Mouse (Mus musculus) heart, embryonic 15.5 days (tissue): ENCODE measurements around the gene Prrc2a. TPM values are rescaled to one million over a fixed set of nuclear protein-coding genes. Genes with fewer than 3 reads are reported as not detected.

Experiments
- ATAC-seq: fragments of 200-750 bp; cut with Nextera tagmentation; replicated peaks from 2 replicates; pipeline ENCODE4 v1.8.0; 2017; ENCODE audit warnings: low read depth, moderate TSS enrichment; ENCODE audit not compliant: insufficient number of reproducible peaks, insufficient read depth, low FRiP score
- H3K27ac ChIP-seq: fragments of 300-500 bp; sonication (generic); 2 replicates; pipeline ENCODE4 v1.5.1; 2015; ENCODE audit warnings: mild to moderate bottlenecking, inconsistent platforms
- H3K27me3 ChIP-seq: fragments of 300-500 bp; sonication (generic); 2 replicates; pipeline ENCODE4 v1.6.1; 2015; ENCODE audit warnings: inconsistent platforms
- H3K36me3 ChIP-seq: fragments of 300-500 bp; sonication (generic); 2 replicates; pipeline ENCODE4 v1.6.1; 2015; ENCODE audit warnings: mild to moderate bottlenecking, inconsistent platforms
- H3K4me1 ChIP-seq: fragments of 300-500 bp; sonication (generic); replicated peaks from 2 replicates; pipeline ENCODE4 v1.6.1; 2015; ENCODE audit warnings: inconsistent platforms
- H3K4me2 ChIP-seq: fragments of 300-500 bp; sonication (generic); 2 replicates; pipeline ENCODE4 v1.6.1; 2015; ENCODE audit warnings: inconsistent platforms, mild to moderate bottlenecking, moderate library complexity
- H3K4me3 ChIP-seq: fragments of 300-500 bp; sonication (generic); 2 replicates; pipeline ENCODE4 v1.5.1; 2015; ENCODE audit warnings: mild to moderate bottlenecking, inconsistent platforms
- H3K9ac ChIP-seq: fragments of 300-500 bp; sonication (generic); 2 replicates; pipeline ENCODE4 v1.6.1; 2015; ENCODE audit warnings: mild to moderate bottlenecking, inconsistent platforms
- H3K9me3 ChIP-seq: fragments of 300-500 bp; sonication (generic); replicated peaks from 2 replicates; pipeline ENCODE4 v1.6.1; 2016; ENCODE audit warnings: inconsistent platforms
- WGBS: fragments of 180-500 bp; shearing (Covaris S2); methylation state at CpG from one replicate; pipeline ENCODE4 v1.1.7; 2015; ENCODE audit warnings: mixed read lengths; 5-methylcytosine and 5-hydroxymethylcytosine counted together
- polyA plus RNA-seq: library from polyadenylated mRNA; unstranded; fragments of >200 nt; fragmentation: Nextera tagmentation; extraction: Ambion mirVana; gene quantifications from 2 replicates; pipeline ENCODE4 v1.2.1, GENCODE M21; 2015

Prrc2a gene
- polyA plus RNA-seq, 1 experiment from 2014 or later, result 95.1 TPM

- H3K9ac ChIP-seq, result no peak overlapping the region
- H3K9me3 ChIP-seq, result no peaks in the 10 kb centered on the region
- no peaks in the 10 kb centered on the region for H3K27me3 ChIP-seq
- no peak overlapping the region for H3K4me3 ChIP-seq
- no peak overlapping the region for H3K27ac ChIP-seq
- H3K4me2 ChIP-seq, result no peak overlapping the region
- H3K4me1 ChIP-seq, result peaks cover 20% of the 10 kb centered on the region
- H3K36me3 ChIP-seq, result peaks cover 71% of the 10 kb centered on the region
- ATAC-seq, result no peak
- 84% methylated on average over 7 of the region's 7 CpGs for WGBS
These were observed 5.1 kb downstream of the Prrc2a start for GRCm38 (mm10) chr17:35159638-35160037.

GRCm38 (mm10) chr17:35158850-35159593 lies 5.7 kb downstream of the Prrc2a start:
- no peak for ATAC-seq
- H3K4me1 ChIP-seq, result peaks cover 20% of the 10 kb centered on the region
- no peak overlapping the region for H3K4me3 ChIP-seq
- peaks cover 77% of the 10 kb centered on the region for H3K36me3 ChIP-seq
- no peak overlapping the region for H3K4me2 ChIP-seq
- no peaks in the 10 kb centered on the region for H3K9me3 ChIP-seq
- H3K27me3 ChIP-seq, result no peaks in the 10 kb centered on the region
- WGBS, result 88% methylated on average over 16 of the region's 16 CpGs
- no peak overlapping the region for H3K27ac ChIP-seq
- H3K9ac ChIP-seq, result no peak overlapping the region

- Histone ChIP-seq H3K4me3 (no peak overlapping the region), H3K9me3 (no peaks in the 10 kb centered on the region), H3K27me3 (no peaks in the 10 kb centered on the region), H3K9ac (no peak overlapping the region; the same call in 1 of the 2 replicates), H3K4me1 (peaks cover 11% of the 10 kb centered on the region), H3K36me3 (peaks cover 90% of the 10 kb centered on the region), H3K27ac (no peak overlapping the region), H3K4me2 (no peak overlapping the region)
- ATAC-seq, result no peak
- 92% methylated on average over 8 of the region's 8 CpGs for WGBS
These were observed 7.0 kb downstream of the Prrc2a start for GRCm38 (mm10) chr17:35157661-35158175.

- 93% methylated on average over 8 of the region's 8 CpGs for WGBS
- H3K4me3 ChIP-seq, result no peak overlapping the region
- H3K4me2 ChIP-seq, result no peak overlapping the region
- peaks cover 7% of the 10 kb centered on the region for H3K4me1 ChIP-seq
- no peaks in the 10 kb centered on the region for H3K27me3 ChIP-seq
- ATAC-seq, result no peak
- no peak overlapping the region for H3K9ac ChIP-seq
- H3K9me3 ChIP-seq, result no peaks in the 10 kb centered on the region
- peaks cover 95% of the 10 kb centered on the region for H3K36me3 ChIP-seq
- no peak overlapping the region for H3K27ac ChIP-seq
These were observed 7.4 kb downstream of the Prrc2a start for GRCm38 (mm10) chr17:35157254-35157653.

GRCm38 (mm10) chr17:35156461-35157200 lies 8.1 kb downstream of the Prrc2a start:
- no peak for ATAC-seq
- WGBS, result 85% methylated on average over 33 of the region's 33 CpGs
- H3K4me2 ChIP-seq, result no peak overlapping the region
- 0 out of 2 replicates have a peak, but pooled peaks cover 2% of the 10 kb centered on the region for H3K4me1 ChIP-seq
- no peak overlapping the region for H3K27ac ChIP-seq
- no peak overlapping the region for H3K9ac ChIP-seq
- no peaks in the 10 kb centered on the region for H3K27me3 ChIP-seq
- no peaks in the 10 kb centered on the region for H3K9me3 ChIP-seq
- H3K4me3 ChIP-seq, result no peak overlapping the region
- peaks cover 100% of the 10 kb centered on the region for H3K36me3 ChIP-seq

GRCm38 (mm10) chr17:35155451-35155850 lies 9.2 kb downstream of the Prrc2a start:
- ATAC-seq, result no peak
- no peak overlapping the region for H3K4me2 ChIP-seq

GRCm38 (mm10) chr17:35154616-35155015 lies 10.1 kb downstream of the Prrc2a start:
- Histone ChIP-seq H3K4me1 (no peaks in the 10 kb centered on the region), H3K36me3 (peaks cover 98% of the 10 kb centered on the region), H3K27ac (no peak overlapping the region), H3K4me2 (no peak overlapping the region), H3K4me3 (no peak overlapping the region), H3K27me3 (no peaks in the 10 kb centered on the region), H3K9ac (no peak overlapping the region), H3K9me3 (no peaks in the 10 kb centered on the region)
- ATAC-seq, result no peak
- 80% methylated on average over 7 of the region's 7 CpGs for WGBS

More at GRCm38 (mm10) chr17:35155451-35155850, 9.2 kb downstream of the Prrc2a start:
- no peak overlapping the region for H3K4me3 ChIP-seq
- 86% methylated on average over 12 of the region's 12 CpGs for WGBS
- H3K36me3 ChIP-seq, result peaks cover 98% of the 10 kb centered on the region
- H3K4me1 ChIP-seq, result no peaks in the 10 kb centered on the region
- no peaks in the 10 kb centered on the region for H3K27me3 ChIP-seq
- H3K9ac ChIP-seq, result no peak overlapping the region
- H3K9me3 ChIP-seq, result no peaks in the 10 kb centered on the region
- no peak overlapping the region for H3K27ac ChIP-seq

GRCm38 (mm10) chr17:35153931-35154330 lies 10.8 kb downstream of the Prrc2a start:
- Histone ChIP-seq H3K4me2 (no peak overlapping the region), H3K9ac (no peak overlapping the region), H3K27ac (no peak overlapping the region), H3K27me3 (no peaks in the 10 kb centered on the region), H3K4me1 (no peaks in the 10 kb centered on the region), H3K36me3 (peaks cover 98% of the 10 kb centered on the region), H3K9me3 (no peaks in the 10 kb centered on the region), H3K4me3 (no peak overlapping the region)
- WGBS, result 83% methylated on average over 4 of the region's 4 CpGs
- no peak for ATAC-seq

GRCm38 (mm10) chr17:35153077-35153476 lies 11.6 kb downstream of the Prrc2a start:
- no peaks in the 10 kb centered on the region for H3K4me1 ChIP-seq
- no peaks in the 10 kb centered on the region for H3K9me3 ChIP-seq
- peaks cover 98% of the 10 kb centered on the region for H3K36me3 ChIP-seq
- WGBS, result 69% methylated on average over 9 of the region's 9 CpGs
- H3K9ac ChIP-seq, result no peak overlapping the region
- H3K4me2 ChIP-seq, result no peak overlapping the region
- H3K27me3 ChIP-seq, result no peaks in the 10 kb centered on the region
- H3K4me3 ChIP-seq, result no peak overlapping the region
- no peak for ATAC-seq
- H3K27ac ChIP-seq, result no peak overlapping the region

- H3K27ac ChIP-seq, result no peak overlapping the region
- H3K4me2 ChIP-seq, result no peak overlapping the region
- ATAC-seq, result no peak
- H3K9me3 ChIP-seq, result no peaks in the 10 kb centered on the region
- 96% methylated on average over 4 of the region's 4 CpGs for WGBS
- no peak overlapping the region for H3K9ac ChIP-seq
- no peak overlapping the region for H3K4me3 ChIP-seq
- peaks cover 98% of the 10 kb centered on the region for H3K36me3 ChIP-seq
- H3K27me3 ChIP-seq, result no peaks in the 10 kb centered on the region
- H3K4me1 ChIP-seq, result no peaks in the 10 kb centered on the region
These were observed 12.6 kb downstream of the Prrc2a start for GRCm38 (mm10) chr17:35152121-35152520.

GRCm38 (mm10) chr17:35147922-35148639 lies 16.6 kb downstream of the Prrc2a start:
- H3K9ac ChIP-seq, result no peak overlapping the region
- ATAC-seq, result no peak
- H3K4me2 ChIP-seq, result no peak overlapping the region
- H3K36me3 ChIP-seq, result peaks cover 98% of the 10 kb centered on the region
- no peaks in the 10 kb centered on the region for H3K27me3 ChIP-seq
- no peaks in the 10 kb centered on the region for H3K4me1 ChIP-seq
- H3K9me3 ChIP-seq, result no peaks in the 10 kb centered on the region; the same call in 1 of the 2 replicates
- 62% methylated on average over 5 of the region's 5 CpGs for WGBS
- H3K27ac ChIP-seq, result peak overlapping the region; percentile 8; the same call in 1 of the 2 replicates
- H3K4me3 ChIP-seq, result no peak overlapping the region
